ENCODE assay signal across 10 mouse cellular contexts in the genomic region with DNA sequence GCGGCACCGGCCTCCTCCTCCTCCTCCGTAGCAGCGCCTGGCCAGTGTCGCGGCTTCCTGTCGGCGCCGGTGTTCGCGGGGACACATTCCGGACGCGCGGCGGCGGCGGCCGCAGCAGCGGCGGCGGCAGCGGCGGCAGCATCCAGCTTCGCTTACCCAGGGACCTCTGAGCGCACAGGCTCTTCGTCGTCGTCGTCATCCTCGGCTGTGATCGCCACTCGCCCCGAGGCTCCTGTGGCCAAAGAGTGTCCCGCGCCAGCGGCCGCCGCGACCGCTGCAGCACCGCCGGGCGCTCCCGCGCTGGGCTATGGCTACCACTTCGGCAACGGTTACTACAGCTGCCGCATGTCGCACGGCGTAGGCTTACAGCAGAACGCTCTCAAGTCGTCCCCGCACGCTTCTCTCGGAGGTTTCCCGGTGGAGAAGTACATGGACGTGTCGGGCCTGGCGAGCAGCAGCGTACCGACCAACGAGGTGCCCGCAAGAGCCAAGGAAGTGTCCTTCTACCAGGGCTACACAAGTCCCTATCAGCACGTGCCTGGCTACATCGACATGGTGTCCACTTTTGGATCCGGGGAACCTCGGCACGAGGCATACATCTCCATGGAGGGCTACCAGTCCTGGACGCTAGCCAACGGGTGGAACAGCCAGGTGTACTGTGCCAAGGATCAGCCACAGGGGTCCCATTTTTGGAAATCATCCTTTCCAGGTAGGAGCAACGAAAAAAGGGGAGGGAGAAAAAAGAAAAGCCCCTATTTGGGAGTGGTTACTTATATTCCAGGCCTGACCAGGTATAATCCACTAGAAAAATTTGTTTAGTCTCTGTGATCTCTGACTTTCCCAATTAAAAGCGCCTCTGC. TPM values are rescaled to one million over a fixed set of nuclear protein-coding genes. Genes with fewer than 3 reads are reported as not detected.
A peak's percentile ranks its signal among the peaks of the same experiment; 100 is the strongest.
DNase-seq lines count a peak whose midpoint lies in the region; ATAC-seq and TF ChIP-seq lines count a peak whose summit lies in the region.
"Had no signal": no experiment of that assay in that cellular context is flagged by ENCODE, and none has a peak within 500 bp of the region (broad histone marks: within the 10 kb centered on the region; RNA-seq: fewer than 3 reads in every experiment).

No protein-coding gene starts in this region.

- peak overlapping the region; percentile 61 for H3K4me2 ChIP-seq in liver, embryonic 11.5 days
- H3K4me2 ChIP-seq in kidney, postnatal 0 days (ENCODE audit: low read length), result peak overlapping the region; percentile 77
- H3K4me2 ChIP-seq in neural tube, embryonic 12.5 days (replicated peaks), result peak overlapping the region; percentile 72

- no peaks in the 10 kb centered on the region for H3K36me3 ChIP-seq in liver, embryonic 11.5 days (ENCODE audit: control insufficient read depth, insufficient read depth, low read length)
- no peaks in the 10 kb centered on the region for H3K36me3 ChIP-seq in kidney, postnatal 0 days (ENCODE audit: insufficient read depth, low read length)
- no peaks in the 10 kb centered on the region for H3K36me3 ChIP-seq in neural tube, embryonic 12.5 days

- H3K4me1 ChIP-seq in liver, embryonic 11.5 days (replicated peaks; ENCODE audit: control insufficient read depth, insufficient read depth, low read length), result peaks cover 6% of the 10 kb centered on the region
- H3K4me1 ChIP-seq in embryonic fibroblast, embryonic 13.5 days (ENCODE audit: control insufficient read depth, insufficient read depth, low read length), result no peaks in the 10 kb centered on the region
- peaks cover 14% of the 10 kb centered on the region for H3K4me1 ChIP-seq in kidney, postnatal 0 days (replicated peaks; ENCODE audit: insufficient read depth, low read length)
- peaks cover 22% of the 10 kb centered on the region for H3K4me1 ChIP-seq in neural tube, embryonic 12.5 days

- DNase-seq in liver, embryonic 11.5 days (ENCODE audit: low spot score), result peak; percentile 60
- no peak for DNase-seq in liver
- no peak for DNase-seq in kidney, postnatal 0 days (ENCODE audit: low spot score)
- no peak for DNase-seq in T-cell, adult 2 months (ENCODE audit: low spot score)
- no peak for DNase-seq in adrenal gland, adult 8-10 months
- DNase-seq: gastrocnemius, postnatal 25 days had no signal

- no peaks in the 10 kb centered on the region for H3K9me3 ChIP-seq in liver, embryonic 11.5 days (ENCODE audit: control insufficient read depth, low read length)
- H3K9me3 ChIP-seq in kidney, postnatal 0 days (replicated peaks; ENCODE audit: low read length), result no peaks in the 10 kb centered on the region
- H3K9me3 ChIP-seq in neural tube, embryonic 12.5 days, result no peaks in the 10 kb centered on the region

- no peak overlapping the region for H3K9ac ChIP-seq in liver, embryonic 11.5 days (ENCODE audit: low read depth, low read length)
- peak overlapping the region; percentile 35; the same call in 1 of the 2 replicates for H3K9ac ChIP-seq in kidney, postnatal 0 days (ENCODE audit: low read depth, low read length)
- peak overlapping the region; percentile 47 for H3K9ac ChIP-seq in neural tube, embryonic 12.5 days

- H3K4me3 ChIP-seq in liver, embryonic 11.5 days (ENCODE audit: low read depth, low read length), result peak overlapping the region; percentile 43
- H3K4me3 ChIP-seq in embryonic fibroblast, embryonic 13.5 days (ENCODE audit: insufficient read depth, low read length), result peak overlapping the region; percentile 12
- peak overlapping the region; percentile 42 for H3K4me3 ChIP-seq in kidney, postnatal 0 days (replicated peaks; ENCODE audit: low read depth, low read length)
- H3K4me3 ChIP-seq in neural tube, embryonic 12.5 days, result peak overlapping the region; percentile 43

- H3K27ac ChIP-seq in liver, embryonic 11.5 days (ENCODE audit: low read depth, low read length), result no peak overlapping the region
- H3K27ac ChIP-seq in embryonic fibroblast, embryonic 13.5 days (ENCODE audit: insufficient read depth, low read length), result no peak overlapping the region
- H3K27ac ChIP-seq in kidney, postnatal 0 days, result no peak overlapping the region
- no peak overlapping the region for H3K27ac ChIP-seq in neural tube, embryonic 12.5 days

- no peak for TF ChIP-seq CTCF in embryonic fibroblast, embryonic 13.5 days (IDR thresholded peaks at IDR 0.05; ENCODE audit: borderline replicate concordance, insufficient read depth, low read length)
- no peak for TF ChIP-seq CTCF in kidney, postnatal 0 days (IDR thresholded peaks at IDR 0.05; ENCODE audit: low read depth)

- no peak for TF ChIP-seq POLR2A in embryonic fibroblast, embryonic 13.5 days (IDR thresholded peaks at IDR 0.05; ENCODE audit: low read depth, low read length)

- no peak; the same call in 1 of the 2 replicates for ATAC-seq in liver, embryonic 11.5 days (replicated peaks; ENCODE audit: low FRiP score)
- ATAC-seq in kidney, postnatal 0 days (replicated peaks; ENCODE audit: low FRiP score, low read depth), result no peak; the same call in 1 of the 2 replicates
- ATAC-seq in neural tube, embryonic 12.5 days (ENCODE audit: low FRiP score, low read depth), result no peak; the same call in 1 of the 2 replicates
- ATAC-seq in inflammation-experienced regulatory T-cells, adult 6 months, result no peak
- ATAC-seq: Patski had no signal

- H3K27me3 ChIP-seq in liver, embryonic 11.5 days (replicated peaks; ENCODE audit: control insufficient read depth, insufficient read depth, low read length), result peaks cover 97% of the 10 kb centered on the region
- peaks cover 81% of the 10 kb centered on the region for H3K27me3 ChIP-seq in kidney, postnatal 0 days (ENCODE audit: insufficient read depth, low read length)
- peaks cover 95% of the 10 kb centered on the region for H3K27me3 ChIP-seq in neural tube, embryonic 12.5 days (replicated peaks)

- WGBS in liver, embryonic 11.5 days, result under 1% methylated on average over 61 of the region's 74 CpGs
- under 1% methylated on average over 72 of the region's 74 CpGs for WGBS in kidney, postnatal 0 days
- under 1% methylated on average over 52 of the region's 74 CpGs for WGBS in neural tube, embryonic 12.5 days

RNA-seq across cellular contexts. Expression of gene Hoxd13, which starts 0.5 kb away (rescaled TPM):
- 0.06 and 0.45 TPM in 2 replicates for polyA plus RNA-seq in liver, embryonic 11.5 days (2014; fragmentation: Nextera tagmentation; extraction: Ambion mirVana)
- polyA plus RNA-seq in embryonic fibroblast, embryonic 13.5 days (2011; ENCODE audit: insufficient read length, low read depth, missing spikeins), result 17.0 and 20.1 TPM in 2 replicates
- polyA plus RNA-seq in kidney, postnatal 0 days (2015; fragmentation: Nextera tagmentation; extraction: Ambion mirVana), result 0.10 TPM in 1 of 2 replicates, not detected in the other
- polyA plus RNA-seq in neural tube, embryonic 12.5 days (2016; fragmentation: Nextera tagmentation; extraction: Ambion mirVana), result 0.57 and 2.5 TPM in 2 replicates
- not detected for polyA plus RNA-seq in inflammation-experienced regulatory T-cells, adult 6 months (2017; shearing (Covaris generic))
- not detected for total RNA-seq in adrenal gland, adult 8-10 months (2022)
- total RNA-seq: gastrocnemius, postnatal 25 days had no signal
- polyA plus RNA-seq: Patski had no signal

RNA-seq across cellular contexts. Expression of gene Hoxd12, which starts 6.2 kb away (rescaled TPM):
- polyA plus RNA-seq in liver, embryonic 11.5 days (2014; fragmentation: Nextera tagmentation; extraction: Ambion mirVana), result 0.12 and 0.49 TPM in 2 replicates
- polyA plus RNA-seq in embryonic fibroblast, embryonic 13.5 days (2011; ENCODE audit: insufficient read length, low read depth, missing spikeins), result 2.3 and 3.7 TPM in 2 replicates
- polyA plus RNA-seq in kidney, postnatal 0 days (2015; fragmentation: Nextera tagmentation; extraction: Ambion mirVana), result 2.6 and 2.8 TPM in 2 replicates
- 4.1 and 8.0 TPM in 2 replicates for polyA plus RNA-seq in neural tube, embryonic 12.5 days (2016; fragmentation: Nextera tagmentation; extraction: Ambion mirVana)
- polyA plus RNA-seq in inflammation-experienced regulatory T-cells, adult 6 months (2017; shearing (Covaris generic)), result not detected
- not detected for total RNA-seq in adrenal gland, adult 8-10 months (2022)
- total RNA-seq: gastrocnemius, postnatal 25 days had no signal
- polyA plus RNA-seq: Patski had no signal

RNA-seq across cellular contexts. Expression of gene Evx2, which starts 9.2 kb away (rescaled TPM):
- 0.12 TPM in 1 of 2 replicates, not detected in the other for polyA plus RNA-seq in liver, embryonic 11.5 days (2014; fragmentation: Nextera tagmentation; extraction: Ambion mirVana)
- polyA plus RNA-seq in embryonic fibroblast, embryonic 13.5 days (2011; ENCODE audit: insufficient read length, low read depth, missing spikeins), result 0.35 and 0.74 TPM in 2 replicates
- polyA plus RNA-seq in kidney, postnatal 0 days (2015; fragmentation: Nextera tagmentation; extraction: Ambion mirVana), result 0.08 TPM in 1 of 2 replicates, not detected in the other
- 1.1 and 1.2 TPM in 2 replicates for polyA plus RNA-seq in neural tube, embryonic 12.5 days (2016; fragmentation: Nextera tagmentation; extraction: Ambion mirVana)
- polyA plus RNA-seq in inflammation-experienced regulatory T-cells, adult 6 months (2017; shearing (Covaris generic)), result not detected
- total RNA-seq in adrenal gland, adult 8-10 months (2022), result not detected
- polyA plus RNA-seq: Patski had no signal

RNA-seq across cellular contexts. Expression of gene Hoxd11, which starts 10.8 kb away (rescaled TPM):
- polyA plus RNA-seq in liver, embryonic 11.5 days (2014; fragmentation: Nextera tagmentation; extraction: Ambion mirVana), result 0.14 and 0.44 TPM in 2 replicates
- polyA plus RNA-seq in embryonic fibroblast, embryonic 13.5 days (2011; ENCODE audit: insufficient read length, low read depth, missing spikeins), result 2.8 and 3.8 TPM in 2 replicates
- polyA plus RNA-seq in kidney, postnatal 0 days (2015; fragmentation: Nextera tagmentation; extraction: Ambion mirVana), result 19.7 and 23.8 TPM in 2 replicates
- 19.1 and 25.2 TPM in 2 replicates for polyA plus RNA-seq in neural tube, embryonic 12.5 days (2016; fragmentation: Nextera tagmentation; extraction: Ambion mirVana)
- under 1 TPM in 1 of 3 experiments, not detected in 2; 0.11 TPM for polyA plus RNA-seq in inflammation-experienced regulatory T-cells, adult 6 months (2017; shearing (Covaris generic))
- not detected for total RNA-seq in adrenal gland, adult 8-10 months (2022)
- polyA plus RNA-seq: Patski had no signal

RNA-seq across cellular contexts. Expression of gene Hoxd10, which starts 23.1 kb away (rescaled TPM):
- 0.09 and 0.30 TPM in 2 replicates for polyA plus RNA-seq in liver, embryonic 11.5 days (2014; fragmentation: Nextera tagmentation; extraction: Ambion mirVana)
- polyA plus RNA-seq in embryonic fibroblast, embryonic 13.5 days (2011; ENCODE audit: insufficient read length, low read depth, missing spikeins), result 3.7 and 4.4 TPM in 2 replicates
- 44.6 and 45.5 TPM in 2 replicates for polyA plus RNA-seq in kidney, postnatal 0 days (2015; fragmentation: Nextera tagmentation; extraction: Ambion mirVana)
- polyA plus RNA-seq in neural tube, embryonic 12.5 days (2016; fragmentation: Nextera tagmentation; extraction: Ambion mirVana), result 48.9 and 49.0 TPM in 2 replicates
- not detected for polyA plus RNA-seq in inflammation-experienced regulatory T-cells, adult 6 months (2017; shearing (Covaris generic))
- total RNA-seq in adrenal gland, adult 8-10 months (2022), result not detected
